Mouse (Mus musculus) G1E (cell line): ENCODE measurements around the gene Zfp12.

Experiments
- CTCF ChIP-seq: IDR thresholded peaks from 2 replicates; pipeline ENCODE4 v1.5.1; 2012; ENCODE audit warnings: low read depth, low read length, inconsistent platforms, mixed read lengths
- GATA1 ChIP-seq: IDR thresholded peaks from 2 replicates; pipeline ENCODE4 v1.6.1; 2012; ENCODE audit warnings: borderline replicate concordance, low read length, inconsistent platforms, mixed read lengths
- GATA2 ChIP-seq: IDR thresholded peaks from 2 replicates; pipeline ENCODE4 v1.6.1; 2012; ENCODE audit warnings: low read depth, low read length, inconsistent platforms, borderline replicate concordance
- TAL1 ChIP-seq: conservative IDR thresholded peaks from 2 replicates; pipeline ENCODE4 v1.6.1; 2012; ENCODE audit warnings: low read depth, low read length, inconsistent platforms, mixed read lengths

- no peak for TF ChIP-seq GATA1
- no peak for TF ChIP-seq CTCF
- TF ChIP-seq TAL1, result no peak; the same call in 1 of the 2 replicates
- TF ChIP-seq GATA2, result no peak
Observed at GRCm38 (mm10) chr5:143272540-143273330, 37.8 kb downstream of the Zfp12 start.
